Mouse (Mus musculus) spleen, adult 2 months (tissue): ENCODE data around the gene Dnmt3l.

Experiments
- CTCF ChIP-seq: fragments of 200-500 bp; IDR thresholded peaks from 2 replicates; pipeline ENCODE4 v1.5.1; 2011; ENCODE audit warnings: mild to moderate bottlenecking, inconsistent platforms; ENCODE audit not compliant: insufficient read depth, insufficient read length, insufficient replicate concordance; ENCODE audit errors: extremely low read depth
- POLR2A ChIP-seq: fragments of 200-500 bp; IDR thresholded peaks from 2 replicates; pipeline ENCODE4 v1.6.1; 2011; ENCODE audit warnings: low read depth, low read length, inconsistent platforms

DNA sequence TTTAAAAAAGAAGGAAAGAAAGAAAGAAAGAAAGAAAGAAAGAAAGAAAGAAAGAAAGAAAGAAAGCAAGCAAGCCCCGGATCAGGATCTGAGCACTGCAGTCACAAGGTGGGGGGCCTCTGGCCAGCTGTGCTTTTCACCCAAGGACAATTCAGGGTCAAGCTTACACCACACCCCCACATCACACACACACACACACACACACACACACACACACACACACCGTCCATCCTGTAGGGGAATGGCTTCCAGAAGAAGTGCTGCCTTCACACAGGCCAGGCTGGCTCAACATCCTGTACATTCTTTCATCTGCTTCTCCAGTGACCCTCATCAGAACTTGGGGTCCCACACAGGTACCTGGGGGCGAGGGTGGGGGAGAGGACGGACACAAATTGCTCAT lies 22.5 kb upstream of the Dnmt3l start:
- TF ChIP-seq CTCF (no peak), POLR2A (no peak)
